Mouse (Mus musculus) gastrocnemius, postnatal 4 days (tissue): ENCODE measurements around the gene Fam172a. TPM values are rescaled to one million over a fixed set of nuclear protein-coding genes. Genes with fewer than 3 reads are reported as not detected.
A peak's percentile ranks its signal among the peaks of the same experiment; 100 is the strongest.

Experiments used
- DNase-seq, 2 experiments: peaks; one replicate each; pipeline ENCODE4 v3.0.0; 2021 to 2022; ENCODE audit warnings: low spot score in 2 of 2, mixed read lengths in 2 of 2
- total RNA-seq, 2 experiments: library from RNA; stranded (reverse); gene quantifications; 2 replicates each; pipeline ENCODE4 v1.2.3; 2021

The Fam172a gene
- total RNA-seq, 2 experiments from 2014 or later: 21.3 to 24.3 TPM

DNA sequence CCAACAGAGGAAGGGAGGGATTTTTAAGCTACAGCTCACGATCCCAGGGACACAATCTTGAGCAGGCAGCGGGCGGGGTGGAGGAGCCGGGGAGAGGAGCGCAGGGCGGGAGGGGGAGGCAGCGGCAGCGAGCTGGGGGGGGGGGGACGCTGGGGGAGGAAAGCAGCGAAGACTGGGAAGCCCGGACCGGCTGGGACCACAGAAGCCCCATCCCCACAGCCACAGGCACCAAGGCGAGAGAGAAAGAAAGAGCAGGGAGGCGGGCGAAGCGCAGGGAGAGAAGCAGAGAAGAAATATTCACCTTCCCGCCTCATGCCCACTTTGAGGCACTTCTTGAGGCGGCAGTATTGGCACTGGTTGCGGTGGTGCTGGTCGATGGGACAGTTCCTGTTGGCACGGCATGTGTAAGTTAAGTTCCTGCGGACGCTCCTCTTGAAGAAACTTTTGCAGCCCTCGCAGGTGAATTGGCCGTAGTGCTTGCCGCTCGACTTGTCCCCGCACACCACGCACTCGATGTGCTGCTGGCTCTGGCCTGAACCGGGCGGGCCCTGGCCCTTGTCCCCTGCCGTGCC is 496.1 kb downstream of the Fam172a start:
- no peak for DNase-seq

DNA sequence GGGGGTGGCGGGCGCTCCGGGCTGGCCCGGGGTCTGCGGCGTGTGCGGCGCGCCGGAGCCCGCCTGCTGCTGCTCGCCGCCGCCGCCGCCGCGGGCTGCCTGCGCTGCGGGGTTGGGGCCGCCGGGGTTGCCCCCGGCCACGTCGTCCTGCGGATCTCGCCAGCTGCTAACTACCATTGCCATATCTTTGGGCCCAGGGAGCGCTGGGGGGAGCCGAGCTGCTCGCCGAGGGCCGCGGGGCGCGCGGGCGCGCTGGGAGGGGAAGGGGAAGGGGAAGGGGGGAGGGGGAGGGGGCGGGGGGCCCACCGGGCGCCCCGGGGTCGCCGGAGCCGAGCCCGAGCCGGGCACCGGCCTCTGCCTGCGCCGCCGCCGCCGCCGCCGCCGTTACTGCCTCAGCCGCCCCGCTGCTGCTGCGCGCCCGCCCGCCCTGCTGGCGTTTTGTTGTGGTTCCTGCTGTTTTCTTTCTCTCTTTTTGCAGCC is 496.6 kb downstream of the Fam172a start:
- peak in 1 of 2 experiments; percentile 25 for DNase-seq

DNA sequence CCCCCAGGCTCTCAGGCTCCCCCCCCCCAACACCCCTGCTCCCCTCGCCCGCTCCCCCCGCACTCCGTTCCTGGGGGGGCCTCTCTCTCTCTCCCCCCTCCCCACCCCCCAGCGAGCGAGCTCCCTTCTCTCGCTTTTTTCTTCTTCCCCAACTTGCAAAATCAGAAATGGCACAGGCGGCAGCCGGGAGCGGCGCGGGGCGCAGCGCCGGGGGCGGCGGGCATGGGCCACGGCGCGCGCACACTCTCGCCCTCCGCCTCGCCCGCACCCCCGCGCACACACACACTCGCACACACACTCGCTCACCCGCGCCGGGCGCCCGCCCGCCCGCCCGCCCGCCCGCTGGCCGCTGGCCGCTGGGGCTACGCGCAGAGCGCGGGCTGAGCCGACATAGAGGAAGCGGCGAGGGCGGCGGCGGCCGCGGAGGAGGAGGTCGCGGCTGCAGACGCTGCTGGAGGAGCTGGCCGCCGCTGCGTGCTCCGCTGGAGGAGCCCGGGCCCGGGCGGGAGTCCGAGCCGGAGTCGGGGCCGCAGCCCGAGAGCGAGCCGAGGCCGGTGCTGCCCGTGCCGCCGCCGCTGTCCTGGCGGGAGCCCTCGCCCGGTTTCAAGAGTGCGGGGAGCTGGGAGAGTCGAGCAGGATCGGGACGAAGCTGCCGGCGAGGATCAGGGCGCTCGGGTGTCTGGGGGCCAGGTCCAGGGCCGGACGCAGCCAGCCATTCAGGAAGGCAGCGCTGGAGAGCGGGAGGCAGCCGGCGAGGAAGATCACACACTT is 497.2 kb downstream of the Fam172a start:
- peak; percentile 55 to 66 for DNase-seq

DNA sequence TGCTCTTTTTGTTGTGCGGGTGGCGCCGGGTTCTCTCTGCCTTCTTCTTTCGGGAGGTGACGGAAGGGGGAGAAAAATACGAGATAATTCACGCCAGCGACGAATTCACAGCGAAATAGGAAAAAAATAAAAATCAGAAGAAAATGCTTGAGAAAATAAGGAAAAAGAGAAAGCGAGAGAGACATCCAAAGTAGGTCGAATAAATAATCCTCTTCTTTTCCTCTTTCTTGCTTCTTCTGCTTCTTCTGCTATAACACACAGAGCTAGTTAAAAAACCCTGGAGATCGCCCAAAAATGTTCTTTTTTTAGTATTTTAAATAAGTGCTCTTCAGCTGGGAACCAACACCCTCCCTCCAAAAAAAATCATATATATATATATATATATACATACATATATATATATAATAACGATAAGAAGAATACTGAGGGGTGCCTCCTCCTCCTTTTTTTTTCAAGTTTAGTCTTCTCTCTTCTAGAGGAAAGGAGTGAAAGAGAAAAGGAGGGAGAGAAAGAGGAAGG is 497.9 kb downstream of the Fam172a start, which contains the start of gene Nr2f1:
Gene Nr2f1 (minus strand): TSS at position 116 of the 519 bp plus-strand sequence.
- no peak for DNase-seq

DNA sequence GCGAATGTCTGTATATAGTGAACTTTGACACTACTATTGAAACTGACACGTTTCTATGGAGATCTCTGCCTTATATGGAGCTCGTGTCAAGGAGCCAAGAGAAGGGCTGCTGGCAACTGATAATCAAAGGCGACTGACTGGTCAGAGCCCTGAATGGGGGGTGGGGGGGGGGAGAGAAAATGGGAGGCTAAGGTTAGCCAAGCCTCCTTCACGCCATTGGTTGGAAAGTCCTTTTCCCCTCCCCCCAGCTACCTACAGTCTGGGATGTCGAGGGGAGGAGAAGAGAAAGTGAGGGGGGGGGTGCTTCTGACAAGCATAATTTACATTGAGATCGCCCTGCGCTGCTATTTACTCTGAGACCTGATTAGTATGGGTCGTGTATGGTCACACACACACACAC is 498.6 kb downstream of the Fam172a start:
- DNase-seq: no peak

DNA sequence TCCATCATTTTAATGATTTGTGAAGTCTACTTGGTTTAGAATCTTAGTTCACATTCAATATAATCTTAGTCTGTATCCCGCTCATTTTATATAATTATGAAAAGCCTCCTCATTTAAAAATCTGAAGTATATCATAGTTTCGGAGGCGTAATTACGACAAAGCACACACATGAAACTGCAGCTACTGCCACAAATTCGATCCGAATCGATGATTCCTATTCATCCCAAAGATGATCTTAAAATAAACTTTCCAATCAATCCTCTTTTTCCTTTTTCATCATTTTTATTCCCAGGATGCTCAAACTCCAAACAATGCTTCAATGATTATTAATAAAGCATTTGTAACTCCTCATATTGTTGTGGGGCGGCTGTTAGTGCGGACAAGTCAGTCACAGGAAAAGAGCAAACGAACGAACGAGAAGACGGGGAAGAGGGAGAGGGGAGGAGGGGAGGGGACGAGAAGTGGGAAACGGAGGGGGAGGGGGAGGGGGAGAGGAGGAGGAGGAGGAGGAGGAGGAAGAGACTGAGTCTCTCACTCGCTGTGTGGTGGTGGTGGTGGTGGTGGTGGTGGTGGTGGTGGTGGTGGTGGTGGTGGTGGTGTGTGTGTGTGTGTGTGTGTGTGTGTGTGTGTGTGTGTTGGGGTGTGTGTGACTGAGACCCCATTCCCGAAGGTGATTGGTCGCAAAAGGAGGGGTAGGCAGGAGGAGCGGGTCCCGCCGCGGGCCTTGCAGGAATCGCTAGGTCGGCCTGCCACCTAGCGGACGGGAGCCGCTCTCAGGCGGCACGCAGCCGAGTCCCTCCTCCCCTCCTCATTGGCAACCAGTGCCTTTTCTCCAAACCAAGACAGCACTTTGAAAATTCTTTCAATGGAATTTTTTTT is 499.4 kb downstream of the Fam172a start:
- DNase-seq: peak; percentile 60 to 82

DNA sequence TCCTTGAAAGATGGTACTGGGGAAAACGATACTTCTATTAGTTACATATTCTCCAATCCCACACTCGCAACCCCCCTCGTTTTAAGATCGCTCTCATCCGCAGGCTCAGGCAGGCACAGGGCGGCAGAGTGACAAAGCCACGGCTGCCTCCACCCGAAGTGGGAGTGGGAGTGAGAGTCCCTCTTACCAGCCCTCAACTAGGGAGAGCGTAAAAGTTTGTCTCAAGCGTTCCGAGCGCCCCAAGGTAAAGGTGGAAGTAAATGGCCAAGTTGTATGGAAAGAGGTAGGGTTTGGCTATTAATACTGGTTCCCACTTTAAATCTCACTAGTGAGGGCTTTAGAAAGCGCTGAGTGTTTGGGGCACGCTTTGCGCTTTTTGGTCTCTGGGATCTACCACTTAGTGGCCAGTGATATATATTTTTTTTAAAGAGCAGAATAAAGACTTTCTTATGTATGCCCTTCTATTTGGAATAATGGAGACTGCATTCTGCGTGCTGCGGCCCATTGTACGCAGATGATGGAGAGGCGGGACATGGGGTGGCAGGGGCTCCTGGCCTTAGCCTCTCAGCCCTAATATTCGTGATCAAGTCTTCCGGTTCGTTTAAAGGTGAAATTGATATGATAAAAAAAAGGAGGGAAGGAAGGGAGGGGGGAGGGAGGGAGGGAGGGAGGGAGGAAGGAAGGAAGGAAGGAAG is 500.2 kb downstream of the Fam172a start:
- DNase-seq: no peak

DNA sequence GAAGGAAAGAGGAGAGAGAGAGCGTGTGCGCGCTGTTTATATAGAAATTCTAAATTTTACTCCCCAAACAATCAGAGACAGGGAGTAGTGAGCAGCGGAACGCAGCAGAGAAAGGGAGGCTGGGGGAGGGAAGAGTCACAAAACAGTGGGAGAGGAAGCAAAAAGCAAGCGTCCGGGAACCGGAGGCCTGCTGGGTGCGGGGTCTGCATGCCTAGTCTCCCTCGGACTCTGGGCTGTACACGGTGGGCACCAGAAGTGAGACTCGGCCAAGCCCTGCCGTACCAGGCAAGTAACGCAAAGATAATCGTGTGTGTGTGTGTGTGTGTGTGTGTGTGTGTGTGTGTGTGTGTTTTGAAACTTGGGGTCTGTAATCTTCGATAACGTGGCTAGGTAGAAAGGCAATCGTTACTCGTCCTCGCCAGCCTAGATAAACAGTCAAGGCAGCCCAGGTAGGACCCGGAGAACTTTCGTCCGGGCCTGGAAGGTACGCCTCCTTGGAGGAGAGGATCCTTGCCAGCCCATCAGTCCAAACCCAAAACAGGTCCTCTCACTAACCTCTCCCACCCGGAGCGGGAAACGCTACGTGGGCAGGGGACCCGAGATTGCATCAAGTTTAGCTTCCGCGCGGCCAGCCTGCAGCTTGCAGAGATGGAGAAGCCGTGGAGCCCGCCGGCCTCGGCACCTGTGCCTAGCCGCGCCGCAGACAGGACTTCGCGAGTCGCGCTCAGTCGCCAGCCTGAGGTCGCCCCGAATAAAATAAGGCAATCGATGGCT is 500.9 kb downstream of the Fam172a start:
- DNase-seq: peak in 1 of 2 experiments; percentile 47

DNA sequence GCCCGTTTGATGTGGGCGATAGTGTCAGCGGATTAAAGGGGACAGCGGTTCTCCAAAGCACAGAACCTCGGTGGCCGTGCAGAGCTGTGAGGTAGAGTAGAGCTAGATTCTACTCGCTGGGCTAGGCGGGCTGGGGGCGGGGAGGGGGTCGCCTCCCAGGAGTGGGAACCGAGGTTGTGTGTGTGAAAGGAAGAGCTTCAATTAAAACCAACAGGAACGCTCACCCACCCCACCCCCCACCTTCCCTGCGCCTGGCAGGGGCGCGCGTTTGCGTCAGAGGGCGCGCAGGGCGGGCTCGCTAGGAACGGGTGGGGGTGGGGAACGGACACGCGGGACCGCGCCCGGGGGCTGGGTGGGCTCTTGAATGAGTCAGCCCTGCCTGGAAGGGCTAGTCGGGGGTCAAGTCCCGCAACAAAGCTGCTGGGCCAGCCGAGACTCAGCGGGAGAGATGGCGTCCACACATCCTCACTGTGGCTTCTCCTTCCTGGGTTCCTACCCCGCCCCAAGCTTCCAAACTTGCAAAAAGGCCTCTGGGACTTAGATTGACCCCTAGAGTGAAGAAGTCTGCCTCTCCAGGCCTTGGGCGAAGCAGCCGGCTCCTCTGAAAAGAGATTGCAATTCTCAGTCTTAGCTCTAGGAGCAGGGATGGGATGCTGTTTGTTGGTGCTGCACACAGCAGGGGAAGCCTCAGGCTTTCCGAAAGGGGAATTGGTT is 501.7 kb downstream of the Fam172a start:
- no peak for DNase-seq

DNA sequence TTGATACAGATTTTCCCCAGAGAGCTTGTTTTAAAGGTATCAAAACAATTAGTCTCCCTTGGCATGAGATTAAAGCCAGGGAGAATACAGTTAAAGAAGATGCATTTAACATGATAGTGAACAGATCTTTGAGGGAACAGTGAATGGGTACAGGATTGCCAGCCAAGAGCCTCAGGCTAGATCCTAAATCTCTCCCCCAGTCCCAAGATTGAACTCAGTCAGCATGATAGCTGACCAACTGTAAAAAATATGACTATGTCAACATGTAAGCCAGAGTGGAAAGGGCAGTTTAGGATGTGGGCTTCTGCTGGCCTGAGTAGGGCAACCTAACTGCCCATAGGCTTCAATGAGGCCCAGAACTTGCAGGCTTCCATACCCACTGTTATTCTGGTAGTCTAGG is 503.6 kb downstream of the Fam172a start:
- no peak for DNase-seq

DNA sequence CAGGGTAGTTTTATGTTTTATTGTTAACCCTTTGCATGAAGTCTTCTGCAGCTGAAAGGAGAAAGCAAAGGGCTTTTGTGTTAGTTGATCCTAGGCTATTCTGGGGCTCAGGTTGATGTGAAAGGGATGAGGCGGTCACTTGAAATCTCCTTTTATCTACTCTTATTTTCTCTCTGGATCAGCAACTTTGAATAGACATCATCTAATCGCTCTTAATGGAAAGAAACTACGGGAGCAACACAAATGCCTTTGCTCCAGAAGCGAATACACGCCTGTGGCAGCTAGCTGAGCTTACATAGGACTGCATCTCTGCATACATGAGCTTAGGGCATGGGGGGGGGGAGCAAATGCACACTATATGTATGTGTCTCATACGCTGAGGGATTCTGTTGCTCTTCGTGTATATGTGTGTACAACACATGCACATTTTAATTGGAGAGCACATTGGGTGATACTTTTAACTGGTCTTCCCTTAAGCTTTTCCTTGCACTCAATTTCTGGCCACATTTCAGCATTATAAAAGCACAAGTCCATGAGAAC is 505.1 kb downstream of the Fam172a start:
- no peak for DNase-seq

DNA sequence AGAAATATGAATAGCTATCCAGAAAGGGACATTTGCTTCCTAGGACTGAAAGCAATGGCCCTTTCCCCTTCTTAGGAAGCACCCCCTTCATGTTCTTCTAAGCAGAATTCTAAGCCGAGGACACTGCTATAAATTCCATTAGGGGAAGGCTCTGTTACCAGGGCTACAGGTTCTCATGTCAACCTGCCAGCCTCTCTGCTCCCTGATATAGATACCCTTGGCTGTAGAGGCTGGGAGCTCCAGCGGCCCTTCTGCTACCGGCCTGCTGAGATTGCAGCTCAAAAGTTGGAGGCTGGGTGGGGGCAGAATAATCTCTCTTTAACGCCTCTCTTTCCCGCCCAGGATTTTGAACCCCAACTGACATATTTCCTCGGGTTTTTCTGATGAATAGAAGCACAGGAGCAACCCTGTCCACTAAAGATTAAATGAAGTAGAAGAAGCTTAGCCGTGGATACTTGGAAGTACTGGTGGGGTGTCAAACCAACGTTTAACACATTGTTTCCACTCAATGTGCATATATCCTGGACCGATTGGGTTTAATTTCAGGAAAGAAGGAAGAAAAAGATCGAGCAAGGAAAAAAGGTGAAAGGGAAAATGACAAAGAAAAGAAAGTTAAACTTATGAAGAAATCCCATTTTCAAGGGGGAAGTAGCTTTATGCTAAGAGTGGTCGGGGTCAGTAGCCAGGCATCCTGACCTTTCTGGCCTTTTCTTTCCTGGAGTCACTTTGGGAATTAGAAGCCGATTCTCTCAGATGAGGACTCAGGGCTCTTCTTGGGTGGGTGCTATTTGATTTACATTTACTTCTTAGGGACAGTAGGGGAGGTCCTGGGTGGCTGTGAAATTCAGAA is 506.2 kb downstream of the Fam172a start:
- no peak for DNase-seq

DNA sequence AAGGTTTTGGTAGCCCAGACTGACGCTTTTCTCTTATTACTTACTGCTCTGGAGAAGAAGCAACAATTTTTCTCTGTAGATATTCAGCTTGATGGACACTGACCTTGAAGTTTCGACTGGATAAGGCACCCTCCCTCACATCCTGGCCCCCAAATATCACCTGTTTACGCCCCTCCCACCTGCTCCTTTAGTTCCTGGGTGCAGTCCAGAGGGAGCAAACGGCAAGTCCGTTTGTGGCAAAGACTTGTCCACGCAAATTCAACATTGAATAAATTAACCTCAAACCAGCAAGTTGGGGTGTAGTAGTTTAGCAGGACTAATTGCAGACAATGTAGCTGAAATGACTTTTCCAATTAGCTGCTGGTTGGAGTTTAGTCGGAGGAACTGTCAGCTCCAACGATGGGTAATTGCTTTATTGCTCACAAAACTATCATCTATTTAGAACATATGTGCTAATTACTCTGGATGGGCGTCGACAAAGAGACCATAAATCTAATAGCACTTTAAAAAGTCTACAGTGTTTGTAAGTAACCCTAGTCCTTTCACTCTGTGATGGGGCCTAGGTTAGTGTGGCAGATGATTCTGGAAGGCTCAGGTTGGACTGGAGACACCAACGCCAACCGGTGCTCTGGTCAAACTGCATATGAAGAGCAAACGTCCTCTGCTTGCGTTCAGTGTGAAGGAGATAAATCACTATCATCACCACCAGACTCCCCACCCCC is 507.0 kb downstream of the Fam172a start:
- DNase-seq: no peak

DNA sequence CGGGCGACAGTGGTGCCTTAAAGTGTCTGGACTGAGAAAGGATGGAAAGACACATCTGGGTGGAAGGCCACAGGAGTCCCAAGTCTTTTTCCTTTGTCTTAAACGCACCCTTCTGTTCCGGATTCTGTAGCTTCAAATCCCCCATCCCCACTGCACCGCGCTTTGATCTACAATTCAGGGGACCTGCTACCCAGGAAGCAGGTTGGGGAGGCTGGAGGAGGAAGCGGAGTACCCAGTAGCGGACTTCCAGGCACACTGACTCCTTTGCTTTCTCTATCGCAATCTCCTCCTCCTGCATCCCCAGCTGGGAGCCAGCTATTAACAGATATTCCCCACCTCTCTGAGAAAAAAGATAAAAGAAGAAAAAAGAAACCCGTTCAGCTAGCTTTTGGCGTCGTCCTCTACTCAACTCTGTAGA is 507.8 kb downstream of the Fam172a start:
- no peak for DNase-seq

DNA sequence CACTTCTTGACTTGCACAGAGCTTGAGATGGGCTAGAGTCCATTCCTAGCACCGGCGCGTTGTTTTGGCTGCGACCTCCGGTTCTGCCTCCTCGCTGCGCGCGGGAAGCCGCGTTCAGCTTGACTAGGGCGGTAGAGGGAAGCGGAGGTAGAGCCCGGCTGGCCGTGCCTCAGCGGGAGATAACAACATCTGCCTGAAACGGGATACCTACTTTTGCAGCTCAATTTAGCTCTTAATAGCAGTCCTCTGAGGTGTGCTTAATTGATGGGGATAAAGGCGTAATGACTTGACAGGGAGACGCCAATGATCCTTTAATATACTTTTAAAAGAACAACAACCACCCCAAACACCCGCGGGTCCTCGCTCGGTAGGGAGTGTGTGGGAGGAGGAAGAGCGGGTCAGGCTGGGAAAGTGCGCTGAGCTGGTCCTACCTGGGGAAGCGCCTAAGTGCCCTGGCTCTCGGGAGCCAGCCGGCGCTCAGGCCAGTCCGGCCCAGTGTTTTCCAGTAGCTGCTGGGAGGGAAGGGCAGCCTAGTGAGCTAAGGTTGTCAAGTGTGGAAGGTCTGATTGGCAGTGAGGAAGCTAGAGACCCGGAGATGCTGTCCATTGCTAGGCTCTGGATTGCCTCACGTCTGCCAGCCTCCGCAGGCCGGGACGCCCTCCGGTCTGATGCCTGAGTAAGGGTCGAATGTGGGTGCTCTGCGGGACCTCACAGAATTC is 508.4 kb downstream of the Fam172a start:
- no peak for DNase-seq

DNA sequence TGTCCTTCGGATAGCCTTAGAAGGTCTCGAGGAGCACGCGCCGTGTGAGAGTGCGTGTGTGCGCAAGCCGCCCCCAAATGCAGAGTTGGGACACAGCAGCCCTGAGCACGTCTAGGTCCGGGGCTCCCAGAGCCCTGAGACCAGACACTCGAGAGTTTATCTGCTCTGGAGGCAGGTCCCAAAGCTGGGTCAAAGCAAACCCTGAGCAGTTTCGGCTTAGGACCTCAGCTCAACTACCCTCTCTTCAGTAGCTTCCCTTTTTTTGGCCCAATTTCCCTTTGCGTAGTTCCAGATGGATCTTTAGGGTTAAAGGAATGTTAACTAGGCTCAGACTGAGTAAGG is 508.9 kb downstream of the Fam172a start:
- no peak for DNase-seq
